23 mouse cellular contexts compared by ENCODE assay signal in genomic region chr6:100331582-100331981, GRCm38 (mm10). TPM values are rescaled to one million over a fixed set of nuclear protein-coding genes. Genes with fewer than 3 reads are reported as not detected.
DNase-seq lines count a peak whose midpoint lies in the region; ATAC-seq and TF ChIP-seq lines count a peak whose summit lies in the region.
"Had no signal": no experiment of that assay in that cellular context is flagged by ENCODE, and none has a peak within 500 bp of the region (broad histone marks: within the 10 kb centered on the region; RNA-seq: fewer than 3 reads in every experiment).

No protein-coding gene starts in this region.

- peak; percentile 36; the same call in 1 of the 2 replicates for ATAC-seq in heart, embryonic 12.5 days (ENCODE audit: insufficient number of reproducible peaks, low FRiP score)
- no peak for ATAC-seq in liver, embryonic 11.5 days (replicated peaks; ENCODE audit: low FRiP score)
- ATAC-seq in megakaryocyte progenitor cell, adult 5-6 weeks (replicated peaks; ENCODE audit: poor library complexity): peak; percentile 20; the same call in 1 of the 2 replicates
- ATAC-seq: CD4-positive, CD25-positive, alpha-beta regulatory T cell, adult 4 months; hindbrain, embryonic 16.5 days; intestine, embryonic 16.5 days; liver, embryonic 12.5 days had no signal

- intact Hi-C loops in heart, adult 2 months (cut with DNase I): no loop called here

- TF ChIP-seq CTCF in heart, adult 2 months (IDR thresholded peaks at IDR 0.05): no peak
- TF ChIP-seq CTCF in liver, adult 2 months (IDR thresholded peaks at IDR 0.05; ENCODE audit: low read depth, low read length): no peak

- no peak overlapping the region for H3K4me3 ChIP-seq in heart, embryonic 12.5 days
- H3K4me3 ChIP-seq in heart, adult 2 months: no peak overlapping the region
- H3K4me3 ChIP-seq in liver, adult 2 months (ENCODE audit: insufficient read depth, low read depth, low read length): no peak overlapping the region
- H3K4me3 ChIP-seq in liver, embryonic 11.5 days (ENCODE audit: low read depth, low read length): no peak overlapping the region
- H3K4me3 ChIP-seq: gastrocnemius, adult 2 months; heart, embryonic 10.5 days; hindbrain, embryonic 10.5 days; liver, embryonic 12.5 days; megakaryocyte, embryonic 14.5 days; neural tube, embryonic 12.5 days had no signal

- H3K4me1 ChIP-seq in heart, embryonic 12.5 days (replicated peaks): peaks cover 12% of the 10 kb centered on the region
- peaks cover 1% of the 10 kb centered on the region for H3K4me1 ChIP-seq in heart, adult 2 months (ENCODE audit: control insufficient read depth, insufficient read depth, low read length)
- peaks cover 3% of the 10 kb centered on the region for H3K4me1 ChIP-seq in liver, adult 2 months (ENCODE audit: control insufficient read depth, insufficient read depth, low read length)
- peaks cover 2% of the 10 kb centered on the region; the same call in 1 of the 2 replicates for H3K4me1 ChIP-seq in liver, embryonic 11.5 days (replicated peaks; ENCODE audit: control insufficient read depth, insufficient read depth, low read length)

- TF ChIP-seq POLR2A in heart, adult 2 months (IDR thresholded peaks at IDR 0.05; ENCODE audit: insufficient read depth, low read depth, low read length): no peak
- no peak for TF ChIP-seq POLR2A in liver, adult 2 months (IDR thresholded peaks at IDR 0.05; ENCODE audit: extremely low read depth, insufficient read depth, low read length)

- no peaks in the 10 kb centered on the region for H3K36me3 ChIP-seq in heart, embryonic 12.5 days
- H3K36me3 ChIP-seq in heart, adult 2 months (ENCODE audit: control insufficient read depth, insufficient read depth, low read length): no peaks in the 10 kb centered on the region
- no peaks in the 10 kb centered on the region for H3K36me3 ChIP-seq in liver, adult 2 months (ENCODE audit: control insufficient read depth, insufficient read depth, low read length)
- H3K36me3 ChIP-seq in liver, embryonic 11.5 days (ENCODE audit: control insufficient read depth, insufficient read depth, low read length): no peaks in the 10 kb centered on the region
- H3K36me3 ChIP-seq: G1E; heart, embryonic 10.5 days; hindbrain, embryonic 10.5 days; liver, embryonic 12.5 days; neural tube, embryonic 12.5 days had no signal

- 0 out of 2 replicates have a peak, but pooled peaks cover 3% of the 10 kb centered on the region for H3K9me3 ChIP-seq in heart, embryonic 12.5 days (replicated peaks)
- no peaks in the 10 kb centered on the region for H3K9me3 ChIP-seq in liver, embryonic 11.5 days (ENCODE audit: control insufficient read depth, low read length)
- H3K9me3 ChIP-seq: heart, embryonic 10.5 days; hindbrain, embryonic 10.5 days; liver, embryonic 12.5 days; megakaryocyte, embryonic 14.5 days; neural tube, embryonic 12.5 days had no signal

- H3K27ac ChIP-seq in heart, embryonic 12.5 days (ENCODE audit: poor library complexity, severe bottlenecking): no peak overlapping the region
- H3K27ac ChIP-seq in heart, adult 2 months: no peak overlapping the region
- no peak overlapping the region for H3K27ac ChIP-seq in liver, adult 2 months (replicated peaks; ENCODE audit: insufficient read depth, low read depth, low read length)
- no peak overlapping the region for H3K27ac ChIP-seq in liver, embryonic 11.5 days (ENCODE audit: low read depth, low read length)
- H3K27ac ChIP-seq: gastrocnemius, adult 2 months; heart, embryonic 10.5 days; hindbrain, embryonic 10.5 days; liver, embryonic 12.5 days; neural tube, embryonic 12.5 days had no signal

- no peak overlapping the region for H3K9ac ChIP-seq in heart, embryonic 12.5 days
- no peak overlapping the region for H3K9ac ChIP-seq in heart, adult 2 months (ENCODE audit: low read depth, low read length)
- peak overlapping the region; percentile 12; the same call in 1 of the 2 replicates for H3K9ac ChIP-seq in liver, adult 2 months (ENCODE audit: low read depth, low read length)
- no peak overlapping the region for H3K9ac ChIP-seq in liver, embryonic 11.5 days (ENCODE audit: low read depth, low read length)
- H3K9ac ChIP-seq: liver, embryonic 12.5 days; neural tube, embryonic 12.5 days had no signal

- H3K4me2 ChIP-seq in heart, embryonic 12.5 days: no peak overlapping the region
- H3K4me2 ChIP-seq in liver, embryonic 11.5 days: no peak overlapping the region
- H3K4me2 ChIP-seq: liver, embryonic 12.5 days; neural tube, embryonic 12.5 days had no signal

- peaks cover 30% of the 10 kb centered on the region for H3K27me3 ChIP-seq in heart, embryonic 12.5 days (replicated peaks)
- no peaks in the 10 kb centered on the region for H3K27me3 ChIP-seq in heart, adult 2 months (ENCODE audit: control insufficient read depth, insufficient read depth, low read length)
- no peaks in the 10 kb centered on the region for H3K27me3 ChIP-seq in liver, adult 2 months (ENCODE audit: control insufficient read depth, insufficient read depth, low read length)
- H3K27me3 ChIP-seq in liver, embryonic 11.5 days (replicated peaks; ENCODE audit: control insufficient read depth, insufficient read depth, low read length): peaks cover 8% of the 10 kb centered on the region

- TF ChIP-seq EP300 in heart, adult 2 months (IDR thresholded peaks at IDR 0.05; ENCODE audit: insufficient read depth, low read depth, low read length): no peak

- no peaks in the 10 kb centered on the region for H3K79me2 ChIP-seq in heart, adult 2 months (replicated peaks; ENCODE audit: control insufficient read depth, insufficient read depth, low read length)
- H3K79me2 ChIP-seq in liver, adult 2 months (ENCODE audit: control insufficient read depth, insufficient read depth, low read length): no peaks in the 10 kb centered on the region

- 24% methylated on average over 8 of the region's 8 CpGs for WGBS in heart, embryonic 12.5 days
- 48% methylated on average over 8 of the region's 8 CpGs for WGBS in heart, adult 2 months
- 26% methylated on average over 8 of the region's 8 CpGs for WGBS in liver, adult 2 months
- 25% methylated on average over 8 of the region's 8 CpGs for WGBS in liver, embryonic 11.5 days

- no peak for DNase-seq in heart, adult 2 months
- peak; percentile 53 for DNase-seq in liver, adult 2 months (ENCODE audit: extremely low read depth, low read depth, low spot score)
- DNase-seq in liver, embryonic 11.5 days (ENCODE audit: low spot score): no peak
- peak; percentile 27 for DNase-seq in NIH3T3 (ENCODE audit: low read depth)
- DNase-seq in retina, embryonic 14.5 days (ENCODE audit: low spot score): no peak
- no peak for DNase-seq in layer of hippocampus, postnatal 10 days (ENCODE audit: low spot score in 2 of 2)
- DNase-seq: adrenal gland, postnatal 25 days; cerebellum, adult 9-10 months; gastrocnemius, adult 2 months; lung, adult 18-20 months; midbrain, embryonic 14.5 days; thymus, postnatal 14 days had no signal

RNA-seq across cellular contexts. Expression of gene Rybp, which starts 44.3 kb away (rescaled TPM):
- polyA plus RNA-seq in heart, embryonic 12.5 days (2016; fragmentation: Nextera tagmentation; extraction: Ambion mirVana): 17.1 and 18.0 TPM in 2 replicates
- total RNA-seq in heart, adult 2 months (2021): 10 to 100 TPM; 10.7 to 12.6 TPM
- polyA plus RNA-seq in heart, adult 2 months (2012; rRNA removed): 9.1 and 14.3 TPM in 2 replicates
- 6.7 and 8.2 TPM in 2 replicates for total RNA-seq in liver, adult 2 months (2014; rRNA removed)
- polyA plus RNA-seq in liver, adult 2 months (2012; rRNA removed): 5.6 and 6.7 TPM in 2 replicates
- 8.7 and 11.2 TPM in 2 replicates for polyA plus RNA-seq in liver, embryonic 11.5 days (2014; fragmentation: Nextera tagmentation; extraction: Ambion mirVana)
- 29.9 and 34.5 TPM in 2 replicates for total RNA-seq in megakaryocyte progenitor cell, adult 5-6 weeks (2015)
- total RNA-seq in megakaryocyte progenitor cell, adult 5-6 weeks (2017): 15.4 and 37.0 TPM in 2 replicates
- 10 to 100 TPM; 55.7 to 59.7 TPM for total RNA-seq in layer of hippocampus, postnatal 10 days (2021)

Comparison
In these comparisons a context has a peak if more than half of its experiments do, and no peak if none do; other contexts are left out.
1. DNase-seq: peak in liver, adult 2 months (single experiment) and NIH3T3 (single experiment); none in heart, adult 2 months (0 of 2), liver, embryonic 11.5 days (single experiment), retina, embryonic 14.5 days (single experiment) and layer of hippocampus, postnatal 10 days (0 of 2).